Mouse (Mus musculus) heart, embryonic 12.5 days (tissue): ENCODE measurements at regions not wholly inside any gene's neighbourhood (a gene's known extent, or its start where the extent isn't known, plus 50 kb on each side); places are given as distances from the start of the nearest gene placed in this dataset.

Experiments used
- ATAC-seq: fragments of 200-750 bp; cut with Nextera tagmentation; 2 replicates; pipeline ENCODE4 v1.8.0; 2017; ENCODE audit warnings: moderate TSS enrichment, moderate library complexity; ENCODE audit not compliant: insufficient number of reproducible peaks, low FRiP score
- H3K27ac ChIP-seq: fragments of 300-500 bp; sonication (generic); 2 replicates; pipeline ENCODE4 v1.5.1; 2016; ENCODE audit warnings: mild to moderate bottlenecking, moderate library complexity; ENCODE audit not compliant: poor library complexity, severe bottlenecking
- H3K27me3 ChIP-seq: fragments of 300-500 bp; sonication (generic); replicated peaks from 2 replicates; pipeline ENCODE4 v1.6.1; 2016; ENCODE audit warnings: mild to moderate bottlenecking, moderate library complexity
- H3K36me3 ChIP-seq: fragments of 300-500 bp; sonication (generic); 2 replicates; pipeline ENCODE4 v1.6.1; 2016; ENCODE audit warnings: mild to moderate bottlenecking, moderate library complexity
- H3K4me1 ChIP-seq: fragments of 300-500 bp; sonication (generic); replicated peaks from 2 replicates; pipeline ENCODE4 v1.6.1; 2016; ENCODE audit warnings: mild to moderate bottlenecking
- H3K4me2 ChIP-seq: fragments of 300-500 bp; sonication (generic); 2 replicates; pipeline ENCODE4 v1.6.1; 2016; ENCODE audit warnings: mild to moderate bottlenecking, moderate library complexity
- H3K4me3 ChIP-seq: fragments of 300-500 bp; sonication (generic); 2 replicates; pipeline ENCODE4 v1.5.1; 2016; ENCODE audit warnings: mild to moderate bottlenecking
- H3K9ac ChIP-seq: fragments of 300-500 bp; sonication (generic); 2 replicates; pipeline ENCODE4 v1.6.1; 2016; ENCODE audit warnings: mild to moderate bottlenecking, moderate library complexity
- H3K9me3 ChIP-seq: fragments of 300-500 bp; sonication (generic); replicated peaks from 2 replicates; pipeline ENCODE4 v1.6.1; 2016; ENCODE audit warnings: mild to moderate bottlenecking, moderate library complexity
- whole genome bisulfite sequencing: fragments of 180-500 bp; shearing (Covaris S2); methylation state at CpG from one replicate; pipeline ENCODE4 v1.1.7; 2016; 5-methylcytosine and 5-hydroxymethylcytosine counted together

- no peak for ATAC-seq
- Histone ChIP-seq H3K36me3 (no peaks in the 10 kb centered on the region), H3K9me3 (no peaks in the 10 kb centered on the region), H3K4me2 (no peak overlapping the region), H3K4me3 (no peak overlapping the region), H3K4me1 (no peaks in the 10 kb centered on the region), H3K9ac (no peak overlapping the region), H3K27ac (no peak overlapping the region), H3K27me3 (no peaks in the 10 kb centered on the region)
- WGBS, result 63% methylated on average over 2 of the region's 2 CpGs
Observed at GRCm38 (mm10) chr10:100922976-100923375, 332.7 kb downstream of the 1700017N19Rik start.

DNA sequence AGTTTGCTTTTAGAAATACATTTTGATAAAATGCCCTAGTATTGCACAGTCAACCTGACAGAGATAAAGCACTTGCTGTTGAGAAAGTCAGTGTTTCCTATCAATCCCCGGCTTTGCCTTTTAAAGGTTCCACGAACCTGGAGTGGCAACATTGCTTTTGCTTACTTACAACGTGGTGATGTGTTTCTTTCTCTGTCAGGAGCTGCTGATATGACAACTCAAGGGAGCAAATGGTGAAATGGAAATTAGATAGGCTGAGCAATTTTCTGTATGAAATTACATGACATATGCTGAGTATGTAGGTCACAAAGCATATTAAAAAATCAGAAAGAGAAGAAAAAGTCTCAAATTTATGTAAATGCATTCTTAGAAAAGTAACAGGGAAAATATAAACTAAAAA is 336.8 kb downstream of the 1700017N19Rik start:
- H3K27ac ChIP-seq, result no peak overlapping the region
- no peaks in the 10 kb centered on the region for H3K36me3 ChIP-seq
- no peak overlapping the region for H3K9ac ChIP-seq
- ATAC-seq, result no peak
- H3K9me3 ChIP-seq, result no peaks in the 10 kb centered on the region
- no peaks in the 10 kb centered on the region for H3K27me3 ChIP-seq
- H3K4me3 ChIP-seq, result no peak overlapping the region
- H3K4me1 ChIP-seq, result no peaks in the 10 kb centered on the region
- WGBS, result 42% methylated on average over 3 of the region's 3 CpGs
- no peak overlapping the region for H3K4me2 ChIP-seq

GRCm38 (mm10) chr10:100931739-100932138 is 341.5 kb downstream of the 1700017N19Rik start:
- ATAC-seq, result no peak
- no peak overlapping the region for H3K27ac ChIP-seq
- H3K27me3 ChIP-seq, result no peaks in the 10 kb centered on the region
- no peak overlapping the region for H3K9ac ChIP-seq
- H3K4me2 ChIP-seq, result no peak overlapping the region
- no peaks in the 10 kb centered on the region for H3K9me3 ChIP-seq
- H3K4me3 ChIP-seq, result no peak overlapping the region
- H3K4me1 ChIP-seq, result no peaks in the 10 kb centered on the region
- H3K36me3 ChIP-seq, result no peaks in the 10 kb centered on the region
- 82% methylated on average over 1 of the region's 1 CpGs for WGBS

GRCm38 (mm10) chr10:100958371-100958770 is 368.1 kb downstream of the 1700017N19Rik start:
- WGBS, result 76% methylated on average over 9 of the region's 9 CpGs
- H3K4me3 ChIP-seq, result no peak overlapping the region
- no peak for ATAC-seq
- H3K36me3 ChIP-seq, result no peaks in the 10 kb centered on the region
- no peak overlapping the region for H3K4me2 ChIP-seq
- H3K9me3 ChIP-seq, result no peaks in the 10 kb centered on the region
- no peaks in the 10 kb centered on the region for H3K4me1 ChIP-seq
- H3K27ac ChIP-seq, result no peak overlapping the region
- H3K27me3 ChIP-seq, result no peaks in the 10 kb centered on the region
- H3K9ac ChIP-seq, result no peak overlapping the region

- Histone ChIP-seq H3K4me2 (no peak overlapping the region), H3K9ac (no peak overlapping the region), H3K4me1 (no peaks in the 10 kb centered on the region), H3K9me3 (no peaks in the 10 kb centered on the region), H3K36me3 (no peaks in the 10 kb centered on the region), H3K27me3 (no peaks in the 10 kb centered on the region), H3K27ac (no peak overlapping the region), H3K4me3 (no peak overlapping the region)
- ATAC-seq, result no peak
- WGBS, result 71% methylated on average over 2 of the region's 2 CpGs
Observed at GRCm38 (mm10) chr10:101003469-101003868, 413.2 kb downstream of the 1700017N19Rik start.

GRCm38 (mm10) chr10:101004687-101005086 is 414.4 kb downstream of the 1700017N19Rik start:
- 76% methylated on average over 4 of the region's 4 CpGs for WGBS
- ATAC-seq, result no peak

DNA sequence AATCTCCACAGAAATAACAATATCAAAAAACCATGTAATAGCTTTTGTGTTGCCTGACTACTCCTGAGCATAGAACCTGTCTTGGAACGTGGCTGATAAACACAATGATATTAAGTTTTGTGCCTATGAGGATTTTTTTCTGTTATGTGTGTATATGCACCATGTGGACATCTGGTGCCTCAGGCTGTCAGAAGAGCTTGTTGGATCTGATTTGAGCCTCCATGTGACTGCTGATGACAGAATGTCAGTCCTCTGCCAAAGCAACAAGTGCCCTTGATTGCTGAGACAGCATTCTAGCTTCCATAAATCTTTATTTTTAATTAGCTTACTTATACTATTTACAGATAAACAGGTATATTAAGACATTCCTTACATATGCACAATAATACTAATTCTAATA is 425.1 kb downstream of the 1700017N19Rik start:
- H3K4me1 ChIP-seq, result no peaks in the 10 kb centered on the region
- H3K9me3 ChIP-seq, result no peaks in the 10 kb centered on the region
- no peak overlapping the region for H3K27ac ChIP-seq
- H3K27me3 ChIP-seq, result no peaks in the 10 kb centered on the region
- no peak overlapping the region for H3K4me3 ChIP-seq
- H3K36me3 ChIP-seq, result no peaks in the 10 kb centered on the region
- no peak overlapping the region for H3K4me2 ChIP-seq
- H3K9ac ChIP-seq, result no peak overlapping the region
- no peak for ATAC-seq
- WGBS, result 73% methylated on average over 1 of the region's 1 CpGs

More at GRCm38 (mm10) chr10:101004687-101005086, 414.4 kb downstream of the 1700017N19Rik start:
- no peaks in the 10 kb centered on the region for H3K4me1 ChIP-seq
- no peaks in the 10 kb centered on the region for H3K36me3 ChIP-seq
- no peak overlapping the region for H3K27ac ChIP-seq
- no peaks in the 10 kb centered on the region for H3K9me3 ChIP-seq
- H3K4me3 ChIP-seq, result no peak overlapping the region
- H3K4me2 ChIP-seq, result no peak overlapping the region
- H3K27me3 ChIP-seq, result no peaks in the 10 kb centered on the region
- no peak overlapping the region for H3K9ac ChIP-seq

DNA sequence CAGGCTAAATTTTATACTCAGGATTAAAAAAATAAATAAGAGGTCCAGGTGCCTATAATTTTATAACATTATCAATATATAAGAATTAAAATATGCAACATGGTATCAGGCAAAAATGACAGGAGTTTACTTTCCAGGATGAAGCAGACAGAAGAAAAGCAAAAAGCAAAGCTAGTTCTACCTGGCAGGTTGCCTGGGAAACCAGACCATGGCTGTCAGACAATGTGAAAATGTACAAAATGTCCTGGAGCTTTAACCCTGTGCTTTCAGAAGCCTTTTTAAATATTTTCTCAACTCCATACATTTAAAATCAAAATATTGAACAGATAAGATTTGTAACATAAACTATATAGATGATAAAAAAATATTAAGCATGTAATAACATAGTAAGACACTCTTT is 448.3 kb downstream of the 1700017N19Rik start:
- H3K4me2 ChIP-seq, result no peak overlapping the region
- no peaks in the 10 kb centered on the region for H3K4me1 ChIP-seq
- no peak overlapping the region for H3K9ac ChIP-seq
- H3K36me3 ChIP-seq, result no peaks in the 10 kb centered on the region
- 0 out of 2 replicates have a peak, but pooled peaks cover 2% of the 10 kb centered on the region for H3K9me3 ChIP-seq
- ATAC-seq, result no peak
- no peak overlapping the region for H3K4me3 ChIP-seq
- no peaks in the 10 kb centered on the region for H3K27me3 ChIP-seq
- no peak overlapping the region for H3K27ac ChIP-seq

DNA sequence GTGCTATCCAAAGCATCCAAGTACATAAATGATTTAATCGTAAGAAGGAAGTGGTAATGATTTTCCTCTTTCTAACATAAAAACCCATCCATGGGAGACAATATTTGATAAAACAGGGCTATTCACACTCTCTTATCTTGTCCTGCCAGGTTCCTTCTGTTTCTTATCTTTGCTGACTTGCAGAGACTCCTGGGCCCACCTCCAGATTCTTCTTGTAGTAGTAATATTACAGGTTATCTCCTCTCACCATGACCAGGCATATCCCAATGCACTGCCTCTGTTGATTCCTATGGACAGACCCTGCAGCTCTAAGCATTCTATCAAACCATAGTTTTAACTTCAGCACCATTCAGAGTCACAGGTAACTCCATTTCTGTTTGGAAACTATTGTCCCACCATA is 448.8 kb downstream of the 1700017N19Rik start:
- 0 out of 2 replicates have a peak, but pooled peaks cover 2% of the 10 kb centered on the region for H3K9me3 ChIP-seq
- no peaks in the 10 kb centered on the region for H3K27me3 ChIP-seq
- H3K4me1 ChIP-seq, result no peaks in the 10 kb centered on the region
- no peak for ATAC-seq
- H3K27ac ChIP-seq, result no peak overlapping the region
- no peak overlapping the region for H3K9ac ChIP-seq
- H3K4me3 ChIP-seq, result no peak overlapping the region
- H3K36me3 ChIP-seq, result no peaks in the 10 kb centered on the region
- 84% methylated on average over 1 of the region's 1 CpGs for WGBS
- no peak overlapping the region for H3K4me2 ChIP-seq
